Mouse (Mus musculus) heart, embryonic 11.5 days (tissue): Measurements from ENCODE around the gene Rpia. TPM values are rescaled to one million over a fixed set of nuclear protein-coding genes. Genes with fewer than 3 reads are reported as not detected.

Source experiments
- ATAC-seq: fragments of 200-750 bp; cut with Nextera tagmentation; replicated peaks from 2 replicates; pipeline ENCODE4 v1.8.0; 2017; ENCODE audit warnings: moderate library complexity; ENCODE audit not compliant: insufficient number of reproducible peaks, low FRiP score, low TSS enrichment
- H3K27ac ChIP-seq: fragments of 300-500 bp; sonication (generic); 2 replicates; pipeline ENCODE4 v1.5.1; 2014; ENCODE audit warnings: mild to moderate bottlenecking, low read depth, low read length
- H3K27me3 ChIP-seq: fragments of 300-500 bp; sonication (generic); 2 replicates; pipeline ENCODE4 v1.6.1; 2014; ENCODE audit warnings: mild to moderate bottlenecking, low read length, mixed read lengths; ENCODE audit not compliant: control insufficient read depth, insufficient read depth
- H3K36me3 ChIP-seq: fragments of 300-500 bp; sonication (generic); 2 replicates; pipeline ENCODE4 v1.6.1; 2014; ENCODE audit warnings: mild to moderate bottlenecking, low read length, moderate library complexity, mixed read lengths; ENCODE audit not compliant: control insufficient read depth, insufficient read depth
- H3K4me1 ChIP-seq: fragments of 300-500 bp; sonication (generic); 2 replicates; pipeline ENCODE4 v1.6.1; 2014; ENCODE audit warnings: low read length; ENCODE audit not compliant: control insufficient read depth, insufficient read depth
- H3K4me2 ChIP-seq: fragments of 300-500 bp; sonication (generic); 2 replicates; pipeline ENCODE4 v1.6.1; 2014; ENCODE audit warnings: mild to moderate bottlenecking, moderate library complexity
- H3K4me3 ChIP-seq: fragments of 300-500 bp; sonication (generic); 2 replicates; pipeline ENCODE4 v1.5.1; 2014; ENCODE audit warnings: low read depth, low read length
- H3K9ac ChIP-seq: fragments of 300-500 bp; sonication (generic); 2 replicates; pipeline ENCODE4 v1.6.1; 2014; ENCODE audit warnings: mild to moderate bottlenecking, low read depth, low read length, moderate library complexity
- H3K9me3 ChIP-seq: fragments of 300-500 bp; sonication (generic); replicated peaks from 2 replicates; pipeline ENCODE4 v1.6.1; 2016; ENCODE audit warnings: low read length; ENCODE audit not compliant: control insufficient read depth
- WGBS: fragments of 180-500 bp; shearing (Covaris S2); extraction: QIAGEN DNeasy Blood & Tissue Kit; methylation state at CpG from one replicate; pipeline ENCODE4 v1.1.7; 2014; ENCODE audit not compliant: insufficient replicate concordance; 5-methylcytosine and 5-hydroxymethylcytosine counted together
- polyA plus RNA-seq: library from polyadenylated mRNA; unstranded; fragments of >200 nt; fragmentation: Nextera tagmentation; extraction: Ambion mirVana; gene quantifications from 2 replicates; pipeline ENCODE4 v1.2.1, GENCODE M21; 2014

The Rpia gene
- polyA plus RNA-seq, 1 experiment from 2014 or later: 1.6 TPM

GRCm38 (mm10) chr6:70752351-70752750 is 39.7 kb downstream of the Rpia start:
- Histone ChIP-seq H3K27me3 (no peaks in the 10 kb centered on the region), H3K27ac (no peak overlapping the region), H3K9ac (no peak overlapping the region), H3K9me3 (no peaks in the 10 kb centered on the region), H3K4me3 (no peak overlapping the region), H3K36me3 (no peaks in the 10 kb centered on the region), H3K4me2 (peak overlapping the region; percentile 46), H3K4me1 (no peaks in the 10 kb centered on the region)
- 21% methylated on average over 8 of the region's 8 CpGs for WGBS
- no peak; the same call in 1 of the 2 replicates for ATAC-seq

GRCm38 (mm10) chr6:70751898-70752273 is 40.1 kb downstream of the Rpia start:
- ATAC-seq: no peak
- Histone ChIP-seq H3K4me1 (no peaks in the 10 kb centered on the region), H3K27me3 (no peaks in the 10 kb centered on the region), H3K36me3 (no peaks in the 10 kb centered on the region), H3K27ac (no peak overlapping the region), H3K9me3 (no peaks in the 10 kb centered on the region), H3K4me2 (peak overlapping the region; percentile 46; the same call in 1 of the 2 replicates), H3K9ac (no peak overlapping the region), H3K4me3 (no peak overlapping the region)
- WGBS: 53% methylated on average over 6 of the region's 6 CpGs

GRCm38 (mm10) chr6:70751251-70751897 is 40.7 kb downstream of the Rpia start:
- Histone ChIP-seq H3K9ac (no peak overlapping the region), H3K4me1 (no peaks in the 10 kb centered on the region), H3K4me3 (no peak overlapping the region), H3K27me3 (no peaks in the 10 kb centered on the region), H3K27ac (no peak overlapping the region), H3K9me3 (no peaks in the 10 kb centered on the region), H3K36me3 (no peaks in the 10 kb centered on the region), H3K4me2 (no peak overlapping the region)
- 58% methylated on average over 8 of the region's 8 CpGs for WGBS
- no peak for ATAC-seq

GRCm38 (mm10) chr6:70749750-70750149 is 42.3 kb downstream of the Rpia start:
- Histone ChIP-seq H3K4me3 (no peak overlapping the region), H3K27ac (no peak overlapping the region), H3K4me2 (no peak overlapping the region), H3K27me3 (no peaks in the 10 kb centered on the region), H3K4me1 (no peaks in the 10 kb centered on the region), H3K36me3 (no peaks in the 10 kb centered on the region), H3K9ac (no peak overlapping the region), H3K9me3 (no peaks in the 10 kb centered on the region)
- no peak for ATAC-seq
- 62% methylated on average over 1 of the region's 1 CpGs for WGBS

- WGBS: 90% methylated on average over 5 of the region's 5 CpGs
- Histone ChIP-seq H3K4me3 (no peak overlapping the region), H3K27ac (no peak overlapping the region), H3K9me3 (no peaks in the 10 kb centered on the region), H3K9ac (no peak overlapping the region), H3K27me3 (no peaks in the 10 kb centered on the region), H3K4me2 (no peak overlapping the region), H3K36me3 (no peaks in the 10 kb centered on the region), H3K4me1 (no peaks in the 10 kb centered on the region)
- no peak for ATAC-seq
Measured at GRCm38 (mm10) chr6:70747702-70748101, 44.3 kb downstream of the Rpia start.

- H3K9me3 ChIP-seq: no peaks in the 10 kb centered on the region
- WGBS: 77% methylated on average over 5 of the region's 5 CpGs
- no peak overlapping the region for H3K4me2 ChIP-seq
- no peaks in the 10 kb centered on the region for H3K27me3 ChIP-seq
- no peaks in the 10 kb centered on the region for H3K4me1 ChIP-seq
- no peak overlapping the region for H3K9ac ChIP-seq
- no peaks in the 10 kb centered on the region for H3K36me3 ChIP-seq
- H3K27ac ChIP-seq: no peak overlapping the region
- no peak for ATAC-seq
- no peak overlapping the region for H3K4me3 ChIP-seq
Measured at GRCm38 (mm10) chr6:70743902-70744301, 48.1 kb downstream of the Rpia start.

GRCm38 (mm10) chr6:70742833-70743232 is 49.2 kb downstream of the Rpia start:
- no peak overlapping the region for H3K4me2 ChIP-seq
- no peak for ATAC-seq
- WGBS: 89% methylated on average over 4 of the region's 4 CpGs
- no peak overlapping the region for H3K9ac ChIP-seq
- no peaks in the 10 kb centered on the region for H3K36me3 ChIP-seq
- H3K9me3 ChIP-seq: no peaks in the 10 kb centered on the region
- no peak overlapping the region for H3K4me3 ChIP-seq
- no peaks in the 10 kb centered on the region for H3K27me3 ChIP-seq
- H3K4me1 ChIP-seq: no peaks in the 10 kb centered on the region
- no peak overlapping the region for H3K27ac ChIP-seq

- Histone ChIP-seq H3K4me1 (no peaks in the 10 kb centered on the region), H3K9ac (no peak overlapping the region), H3K27me3 (no peaks in the 10 kb centered on the region), H3K4me3 (no peak overlapping the region), H3K9me3 (no peaks in the 10 kb centered on the region), H3K27ac (no peak overlapping the region), H3K36me3 (no peaks in the 10 kb centered on the region), H3K4me2 (no peak overlapping the region)
- no peak for ATAC-seq
Measured at GRCm38 (mm10) chr6:70740535-70740934, 51.5 kb downstream of the Rpia start.

GRCm38 (mm10) chr6:70739456-70739855 is 52.6 kb downstream of the Rpia start:
- H3K4me3 ChIP-seq: no peak overlapping the region
- H3K4me2 ChIP-seq: no peak overlapping the region
- no peak for ATAC-seq
- no peaks in the 10 kb centered on the region for H3K36me3 ChIP-seq
- no peak overlapping the region for H3K9ac ChIP-seq
- H3K4me1 ChIP-seq: no peaks in the 10 kb centered on the region
- 57% methylated on average over 1 of the region's 1 CpGs for WGBS
- H3K27me3 ChIP-seq: no peaks in the 10 kb centered on the region
- H3K9me3 ChIP-seq: no peaks in the 10 kb centered on the region
- no peak overlapping the region for H3K27ac ChIP-seq
